Mouse (Mus musculus) erythroblast, embryonic 14.5 days (primary cell): ENCODE data around the gene Ecsit. TPM values are rescaled to one million over a fixed set of nuclear protein-coding genes. Genes with fewer than 3 reads are reported as not detected.

Source experiments
- H3K27me3 ChIP-seq: 2 replicates; pipeline ENCODE4 v1.6.1; 2012; ENCODE audit warnings: inconsistent platforms; ENCODE audit not compliant: control insufficient read depth
- H3K36me3 ChIP-seq: 2 replicates; pipeline ENCODE4 v1.6.1; 2012; ENCODE audit warnings: mild to moderate bottlenecking, inconsistent platforms; ENCODE audit not compliant: control insufficient read depth
- H3K4me1 ChIP-seq: 2 replicates; pipeline ENCODE4 v1.6.1; 2012; ENCODE audit warnings: inconsistent platforms; ENCODE audit not compliant: control insufficient read depth
- H3K4me3 ChIP-seq: replicated peaks from 2 replicates; pipeline ENCODE3; 2012; ENCODE audit warnings: moderate library complexity, mild to moderate bottlenecking, inconsistent platforms
- H3K9me3 ChIP-seq: 2 replicates; pipeline ENCODE4 v1.6.1; 2012; ENCODE audit warnings: low read length, inconsistent platforms, mixed read lengths; ENCODE audit not compliant: control insufficient read depth
- GATA1 ChIP-seq: IDR thresholded peaks from 2 replicates; pipeline ENCODE4 v1.6.1; 2012; ENCODE audit warnings: low read length, inconsistent platforms, mixed read lengths
- TAL1 ChIP-seq: IDR thresholded peaks from 3 replicates; pipeline ENCODE4 v1.6.1; 2012; ENCODE audit warnings: low read length, inconsistent platforms, mixed read lengths
- polyA plus RNA-seq: library from polyadenylated mRNA; stranded (reverse); fragments of >175 nt; gene quantifications from 2 replicates; pipeline ENCODE4 v1.2.3, GENCODE M21; 2012

Ecsit gene
- polyA plus RNA-seq, 1 experiment, result 3.0 TPM

DNA sequence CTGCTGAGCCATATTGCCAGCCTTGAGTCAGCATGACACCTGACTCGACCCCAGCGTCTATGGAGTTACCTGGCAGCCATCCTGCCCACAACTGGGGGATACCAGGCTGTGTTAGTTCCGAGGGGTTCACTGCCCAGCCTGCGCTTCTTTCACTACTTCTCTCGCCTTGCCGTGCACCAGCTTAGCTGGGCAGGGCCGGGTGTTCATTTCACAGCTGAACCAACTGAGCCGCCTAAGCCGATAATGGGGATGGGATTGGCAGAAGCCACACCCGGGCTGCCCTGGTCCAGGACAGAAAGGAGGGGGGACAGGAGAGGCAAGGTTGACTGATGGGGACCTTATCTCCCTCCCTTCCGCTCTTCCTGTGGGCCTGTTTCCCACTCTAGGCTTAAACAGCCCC is 35.9 kb downstream of the Ecsit start:
- peaks cover 22% of the 10 kb centered on the region for H3K9me3 ChIP-seq
- H3K36me3 ChIP-seq, result no peaks in the 10 kb centered on the region
- TF ChIP-seq TAL1 (no peak), GATA1 (no peak)
- peaks cover 81% of the 10 kb centered on the region for H3K27me3 ChIP-seq
- H3K4me1 ChIP-seq, result peaks cover 33% of the 10 kb centered on the region
- no peak overlapping the region for H3K4me3 ChIP-seq

DNA sequence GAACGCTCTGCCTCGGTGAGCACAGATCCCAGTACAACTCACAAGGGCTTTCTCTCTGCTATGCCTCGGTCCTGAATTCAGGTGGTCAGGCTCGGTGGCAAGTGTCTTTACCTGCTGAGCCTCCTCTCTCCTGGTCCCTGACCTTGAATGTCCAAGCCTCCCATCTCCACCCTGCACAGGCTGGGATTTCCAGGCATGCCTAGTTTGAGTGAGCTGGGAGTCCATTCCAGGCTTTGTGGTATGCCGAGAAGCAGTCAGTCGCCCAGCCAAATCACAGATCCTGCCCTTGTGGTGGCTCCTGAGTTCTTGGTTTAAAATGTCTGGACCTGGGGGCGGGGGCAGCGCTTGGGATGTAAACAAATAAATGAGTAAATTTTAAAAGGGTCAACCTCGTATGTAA is 37.9 kb downstream of the Ecsit start:
- peaks cover 63% of the 10 kb centered on the region for H3K27me3 ChIP-seq
- H3K4me1 ChIP-seq, result peaks cover 32% of the 10 kb centered on the region
- TF ChIP-seq TAL1 (no peak), GATA1 (no peak)
- H3K36me3 ChIP-seq, result no peaks in the 10 kb centered on the region
- H3K9me3 ChIP-seq, result peaks cover 22% of the 10 kb centered on the region
- H3K4me3 ChIP-seq, result no peak overlapping the region

DNA sequence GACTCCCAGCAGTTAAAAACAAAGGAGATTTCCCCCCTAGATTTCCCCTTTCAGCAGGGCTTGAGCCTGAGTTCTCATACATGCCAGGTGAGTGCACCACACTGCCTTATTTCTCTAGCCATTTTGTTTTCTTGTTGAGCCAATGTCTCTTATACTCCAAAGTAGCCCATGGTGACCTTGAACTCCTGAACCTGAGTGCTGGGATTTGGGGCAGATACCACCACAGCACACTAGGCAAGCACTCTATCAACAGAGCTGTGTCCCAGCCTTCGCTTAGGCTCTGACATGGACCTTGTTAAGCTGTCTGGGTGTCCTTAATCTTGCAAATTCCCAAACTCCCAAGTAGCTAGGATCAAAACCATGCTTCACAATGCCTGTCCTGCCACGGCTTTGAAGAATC is 43.4 kb downstream of the Ecsit start:
- Histone ChIP-seq H3K4me1 (no peaks in the 10 kb centered on the region), H3K4me3 (no peak overlapping the region), H3K36me3 (no peaks in the 10 kb centered on the region), H3K9me3 (peaks cover 4% of the 10 kb centered on the region), H3K27me3 (peaks cover 17% of the 10 kb centered on the region)
- no peak for TF ChIP-seq GATA1
- TF ChIP-seq TAL1, result no peak

DNA sequence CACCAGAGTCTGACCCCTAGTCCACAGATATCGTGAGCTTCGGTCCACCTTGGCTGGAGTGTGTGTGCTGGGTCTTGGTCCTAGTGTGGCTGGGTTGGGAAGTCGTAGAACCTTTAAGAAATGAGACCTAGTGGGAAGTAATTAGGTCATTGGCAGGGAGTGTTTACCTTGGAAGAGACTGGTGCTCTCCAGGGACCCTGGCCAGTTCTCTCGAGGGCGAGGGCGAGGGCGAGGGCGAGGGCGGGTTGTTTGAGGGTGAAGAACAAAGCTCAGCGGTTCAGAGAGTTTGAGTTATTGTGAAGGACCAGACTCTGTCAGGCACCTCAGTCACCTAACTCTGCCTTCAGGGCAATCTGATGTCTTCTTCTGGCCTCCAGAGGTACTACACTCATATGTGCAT is 47.4 kb downstream of the Ecsit start:
- Histone ChIP-seq H3K36me3 (no peaks in the 10 kb centered on the region), H3K4me1 (no peaks in the 10 kb centered on the region), H3K9me3 (peaks cover 4% of the 10 kb centered on the region), H3K27me3 (peaks cover 9% of the 10 kb centered on the region), H3K4me3 (no peak overlapping the region)
- TF ChIP-seq TAL1, result no peak
- no peak for TF ChIP-seq GATA1

DNA sequence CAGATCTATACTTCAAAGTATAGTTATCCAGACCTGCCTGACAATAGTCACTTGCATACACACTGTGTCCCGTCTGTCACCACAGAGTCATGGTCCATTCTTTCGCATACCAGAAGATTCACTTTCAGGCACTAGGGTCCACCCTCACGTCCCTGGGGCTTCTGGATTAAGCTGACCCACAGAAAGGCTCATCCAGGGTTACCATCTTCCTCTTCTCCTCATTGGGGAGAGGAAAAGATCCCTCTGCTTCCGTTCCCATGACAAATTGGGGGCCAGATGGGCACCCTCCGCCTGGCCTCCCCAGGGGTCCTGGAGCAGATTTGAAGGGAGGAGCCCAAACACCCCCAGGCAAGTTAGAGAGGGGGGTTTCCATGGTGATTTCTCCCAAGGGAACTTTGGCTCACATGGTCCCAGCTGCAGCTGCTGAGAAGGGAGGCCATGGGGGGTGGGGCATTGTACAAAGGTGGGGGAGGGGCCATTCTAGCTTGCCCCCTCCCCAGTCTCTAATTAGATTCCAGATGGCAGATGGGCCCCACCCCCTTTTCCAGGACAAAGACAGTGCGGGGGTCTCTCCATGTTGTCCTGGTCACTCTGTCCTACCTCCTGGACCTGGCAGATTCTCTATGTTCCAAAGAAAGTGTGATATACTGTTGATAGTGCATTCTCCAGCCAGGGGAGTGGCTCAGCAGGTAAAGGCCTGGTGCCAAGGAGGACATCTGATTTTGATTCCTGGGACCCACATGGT is 49.8 kb downstream of the Ecsit start:
- Histone ChIP-seq H3K27me3 (peaks cover 5% of the 10 kb centered on the region), H3K36me3 (no peaks in the 10 kb centered on the region), H3K9me3 (peaks cover 3% of the 10 kb centered on the region), H3K4me3 (no peak overlapping the region), H3K4me1 (no peaks in the 10 kb centered on the region)
- no peak for TF ChIP-seq TAL1
- TF ChIP-seq GATA1, result no peak

DNA sequence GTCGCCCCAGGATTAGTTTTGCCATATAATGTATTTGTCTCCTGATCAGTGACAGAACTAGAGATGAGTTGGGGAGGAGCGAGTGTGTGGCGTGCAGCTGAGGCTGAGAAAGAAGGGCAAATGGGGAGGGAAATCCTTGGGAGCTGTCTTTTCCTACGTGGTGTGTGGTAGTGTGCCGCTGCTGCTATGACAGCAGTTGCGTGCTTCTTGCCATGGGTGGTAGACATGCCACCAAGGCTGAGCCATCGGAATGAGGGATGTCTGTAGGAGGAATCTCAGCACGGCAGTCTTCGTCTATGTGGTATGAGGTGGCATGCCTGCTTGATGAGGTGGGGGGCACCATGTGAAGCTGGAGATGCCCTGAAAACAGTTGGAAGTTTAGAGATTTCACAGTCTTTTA is 54.9 kb downstream of the Ecsit start:
- Histone ChIP-seq H3K4me3 (no peak overlapping the region), H3K27me3 (peaks cover 3% of the 10 kb centered on the region), H3K9me3 (no peaks in the 10 kb centered on the region), H3K36me3 (no peaks in the 10 kb centered on the region), H3K4me1 (peaks cover 2% of the 10 kb centered on the region; the same call in 1 of the 2 replicates)
- no peak for TF ChIP-seq GATA1
- TF ChIP-seq TAL1, result no peak

DNA sequence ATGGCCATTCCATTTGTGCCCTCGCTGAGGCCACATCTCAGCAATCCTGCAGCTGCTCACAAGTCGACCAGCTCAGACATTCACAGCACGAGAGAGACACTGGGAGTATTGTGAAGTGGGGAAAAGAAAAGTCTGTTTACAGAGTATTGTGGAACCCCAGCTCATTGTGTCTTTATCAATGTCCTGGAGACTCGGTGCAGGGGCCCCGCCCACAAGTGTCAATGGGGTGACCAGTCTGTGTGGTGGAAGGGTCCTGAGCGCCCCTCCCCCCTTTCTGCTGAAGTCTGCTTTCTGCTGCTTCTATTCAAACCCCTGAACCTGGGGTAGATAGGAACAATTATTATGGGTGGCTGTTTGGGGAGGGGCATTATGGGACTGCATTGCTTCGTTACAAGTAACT is 56.8 kb downstream of the Ecsit start:
- H3K4me3 ChIP-seq, result no peak overlapping the region
- no peaks in the 10 kb centered on the region for H3K9me3 ChIP-seq
- peaks cover 3% of the 10 kb centered on the region for H3K27me3 ChIP-seq
- no peaks in the 10 kb centered on the region for H3K36me3 ChIP-seq
- TF ChIP-seq GATA1 (no peak), TAL1 (no peak)
- H3K4me1 ChIP-seq, result peaks cover 2% of the 10 kb centered on the region; the same call in 1 of the 2 replicates

DNA sequence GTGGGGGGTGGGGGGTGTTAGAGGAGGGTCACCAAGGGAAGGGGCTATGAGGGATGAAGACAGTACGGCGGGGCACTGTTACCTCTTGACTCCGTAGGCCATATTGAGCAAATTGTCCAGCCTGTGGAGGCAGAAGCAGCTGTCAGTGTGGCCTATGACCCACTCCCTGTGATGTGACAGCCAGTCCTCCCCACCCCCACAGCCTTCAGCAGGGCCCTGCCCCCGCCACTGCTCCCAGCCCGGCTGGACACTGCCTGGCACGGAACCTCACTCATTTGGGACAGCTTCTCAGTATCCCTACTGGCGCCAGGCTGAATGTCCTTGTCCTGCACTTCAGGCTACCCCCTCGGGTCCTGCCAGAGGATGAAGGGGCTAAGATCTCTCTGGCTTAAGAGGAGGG is 60.6 kb downstream of the Ecsit start:
- peaks cover 3% of the 10 kb centered on the region; the same call in 1 of the 2 replicates for H3K27me3 ChIP-seq
- no peaks in the 10 kb centered on the region for H3K9me3 ChIP-seq
- H3K36me3 ChIP-seq, result no peaks in the 10 kb centered on the region
- TF ChIP-seq TAL1, result no peak
- no peak for TF ChIP-seq GATA1
- peaks cover 2% of the 10 kb centered on the region; the same call in 1 of the 2 replicates for H3K4me1 ChIP-seq
- H3K4me3 ChIP-seq, result no peak overlapping the region

Other genes with a start within 250 kb of the Ecsit start
- gene Angptl8, start 249.9 kb downstream of the Ecsit start, polyA plus RNA-seq, result 0.16 TPM in 1 of 2 replicates, not detected in the other
- 0.06 and 0.08 TPM in 2 replicates for gene Dock6, start 232.8 kb downstream of the Ecsit start, polyA plus RNA-seq
- gene Rab3d, start 167.2 kb downstream of the Ecsit start, polyA plus RNA-seq, result 0.07 TPM in 2 replicates
- gene Ccdc159, start 158.0 kb downstream of the Ecsit start, polyA plus RNA-seq, result not detected in 2 replicates
- 0.10 TPM in 2 replicates for gene Tmem205, start 157.9 kb downstream of the Ecsit start, polyA plus RNA-seq
- 0.05 and 0.06 TPM in 2 replicates for gene Plppr2, start 148.4 kb downstream of the Ecsit start, polyA plus RNA-seq
- gene Swsap1, start 129.7 kb downstream of the Ecsit start, polyA plus RNA-seq, result 0.32 and 0.37 TPM in 2 replicates
- gene Epor, start 121.9 kb downstream of the Ecsit start, polyA plus RNA-seq, result 80.2 and 112 TPM in 2 replicates
- 0.01 TPM in 1 of 2 replicates, not detected in the other for gene Rgl3, start 96.0 kb downstream of the Ecsit start, polyA plus RNA-seq
- gene Ccdc151, start 82.8 kb downstream of the Ecsit start, polyA plus RNA-seq, result 0.02 TPM in 1 of 2 replicates, not detected in the other
- 9.9 and 10.3 TPM in 2 replicates for gene Prkcsh, start 82.6 kb downstream of the Ecsit start, polyA plus RNA-seq
- gene Elavl3, start 33.4 kb downstream of the Ecsit start, polyA plus RNA-seq, result 0.02 and 0.03 TPM in 2 replicates
- not detected in 2 replicates for gene Gm49318, start 14.2 kb downstream of the Ecsit start, polyA plus RNA-seq
- gene Zfp653, start 14.1 kb downstream of the Ecsit start, polyA plus RNA-seq, result 2.1 and 2.8 TPM in 2 replicates
- gene Cnn1, start 13.8 kb upstream of the Ecsit start, polyA plus RNA-seq, result not detected in 2 replicates
- 12.4 and 16.3 TPM in 2 replicates for gene Elof1, start 31.7 kb upstream of the Ecsit start, polyA plus RNA-seq
- 46.6 and 58.8 TPM in 2 replicates for gene Acp5, start 50.3 kb upstream of the Ecsit start, polyA plus RNA-seq
- 4.1 and 5.2 TPM in 2 replicates for gene Pigyl, start 71.4 kb upstream of the Ecsit start, polyA plus RNA-seq
- gene Zfp872, start 102.7 kb upstream of the Ecsit start, polyA plus RNA-seq, result not detected in 2 replicates
- gene Zfp809, start 140.3 kb upstream of the Ecsit start, polyA plus RNA-seq, result 0.06 TPM in 1 of 2 replicates, not detected in the other
- not detected in 2 replicates for gene Zfp599, start 174.5 kb upstream of the Ecsit start, polyA plus RNA-seq
- 0.05 and 0.07 TPM in 2 replicates for gene Zfp810, start 222.2 kb upstream of the Ecsit start, polyA plus RNA-seq